Comparison of ENCODE assay signal across 23 mouse cellular contexts in the genomic region with DNA sequence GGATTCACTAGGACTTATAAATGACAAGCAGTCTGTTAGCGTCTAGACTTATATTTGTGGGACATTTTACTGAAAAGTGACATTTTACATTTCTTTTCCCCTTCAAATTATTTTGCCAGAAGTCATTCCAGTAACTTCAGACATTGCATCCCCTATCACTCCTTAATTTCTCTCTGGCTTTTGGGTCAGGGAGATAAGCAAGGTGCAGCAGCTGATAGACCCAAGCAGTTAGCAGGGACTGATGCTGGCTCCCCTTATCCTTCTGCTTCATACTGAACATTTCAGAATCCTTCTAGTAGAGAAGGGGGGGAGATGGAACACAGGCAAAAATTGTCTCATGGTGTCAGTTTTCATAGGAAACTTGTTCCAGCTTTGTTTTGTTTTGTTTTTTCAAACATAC. TPM values are rescaled to one million over a fixed set of nuclear protein-coding genes. Genes with fewer than 3 reads are reported as not detected.
DNase-seq lines count a peak whose midpoint lies in the region; ATAC-seq and TF ChIP-seq lines count a peak whose summit lies in the region.
"Had no signal": no experiment of that assay in that cellular context is flagged by ENCODE, and none has a peak within 500 bp of the region (broad histone marks: within the 10 kb centered on the region; RNA-seq: fewer than 3 reads in every experiment).

No protein-coding gene starts in this region.

- ATAC-seq in erythroblast, adult 5-6 weeks (replicated peaks; ENCODE audit: low FRiP score, poor library complexity, severe bottlenecking): peak; percentile 76
- peak; percentile 96 for ATAC-seq in liver, embryonic 13.5 days (ENCODE audit: low read depth)
- peak; percentile 67 for ATAC-seq in megakaryocyte progenitor cell, adult 5-6 weeks (replicated peaks; ENCODE audit: poor library complexity)
- ATAC-seq: forebrain, embryonic 14.5 days; hindbrain, embryonic 16.5 days; midbrain, embryonic 13.5 days had no signal

- peaks cover 0 to 3% of the 10 kb centered on the region in 2 experiments; a peak in 1 of 4 replicates for H3K36me3 ChIP-seq in MEL (ENCODE audit: control insufficient read depth in 1 of 2, insufficient read depth in 2 of 2, low read length in 2 of 2)
- no peaks in the 10 kb centered on the region for H3K36me3 ChIP-seq in liver, embryonic 13.5 days
- H3K36me3 ChIP-seq: embryonic facial prominence, embryonic 10.5 days; embryonic facial prominence, embryonic 15.5 days; G1E; midbrain, embryonic 13.5 days had no signal

- no peak overlapping the region for H3K9ac ChIP-seq in MEL (ENCODE audit: control insufficient read depth, low read depth, low read length, poor library complexity, severe bottlenecking)
- H3K9ac ChIP-seq in liver, embryonic 13.5 days: no peak overlapping the region
- H3K9ac ChIP-seq: embryonic facial prominence, embryonic 15.5 days; midbrain, embryonic 13.5 days had no signal

- H3K79me2 ChIP-seq in MEL (ENCODE audit: control insufficient read depth, insufficient read depth, low read length, poor library complexity): no peaks in the 10 kb centered on the region

- H3K9me3 ChIP-seq in MEL (replicated peaks; ENCODE audit: insufficient read depth, low read length): no peaks in the 10 kb centered on the region
- H3K9me3 ChIP-seq in liver, embryonic 13.5 days (replicated peaks): no peaks in the 10 kb centered on the region
- H3K9me3 ChIP-seq: embryonic facial prominence, embryonic 10.5 days; embryonic facial prominence, embryonic 15.5 days; G1E; megakaryocyte, embryonic 14.5 days; midbrain, embryonic 13.5 days had no signal

- no peak for TF ChIP-seq POLR2A in MEL (IDR thresholded peaks at IDR 0.05; ENCODE audit: control insufficient read depth in 1 of 2, insufficient read depth in 1 of 2, low read depth in 1 of 2, low read length in 2 of 2, poor library complexity in 1 of 2)

- H3K4me2 ChIP-seq in liver, embryonic 13.5 days: peak overlapping the region; percentile 7
- H3K4me2 ChIP-seq: embryonic facial prominence, embryonic 15.5 days; midbrain, embryonic 13.5 days had no signal

- H3K4me1 ChIP-seq in MEL (ENCODE audit: control insufficient read depth in 1 of 2, insufficient read depth in 2 of 2, low read length in 2 of 2): peaks cover 2 to 3% of the 10 kb centered on the region in 2 experiments; a peak in 2 of 4 replicates
- peaks cover 43% of the 10 kb centered on the region for H3K4me1 ChIP-seq in liver, embryonic 13.5 days (replicated peaks)

- TF ChIP-seq RAD21 in MEL (IDR thresholded peaks at IDR 0.05; ENCODE audit: low read depth, low read length): no peak

- no peaks in the 10 kb centered on the region for H3K27me3 ChIP-seq in MEL (ENCODE audit: control insufficient read depth in 1 of 2, insufficient read depth in 2 of 2, low read length in 2 of 2)
- H3K27me3 ChIP-seq in liver, embryonic 13.5 days: no peaks in the 10 kb centered on the region
- H3K27me3 ChIP-seq: embryonic facial prominence, embryonic 15.5 days; midbrain, embryonic 13.5 days had no signal

- TF ChIP-seq CTCF in MEL (IDR thresholded peaks at IDR 0.05 in 2 of 3, conservative IDR thresholded peaks at IDR 0.05 in 1 of 3; ENCODE audit: control insufficient read depth in 1 of 3, insufficient read depth in 1 of 3, low read depth in 2 of 3, low read length in 3 of 3, poor library complexity in 1 of 3, severe bottlenecking in 1 of 3): no peak

- no peak overlapping the region for H3K4me3 ChIP-seq in MEL (ENCODE audit: control insufficient read depth in 1 of 2, insufficient read depth in 1 of 2, low read depth in 2 of 2, low read length in 2 of 2)
- H3K4me3 ChIP-seq in liver, embryonic 13.5 days (replicated peaks): no peak overlapping the region
- H3K4me3 ChIP-seq: embryonic facial prominence, embryonic 10.5 days; embryonic facial prominence, embryonic 15.5 days; megakaryocyte, embryonic 14.5 days; midbrain, embryonic 13.5 days had no signal

- DNase-seq in MEL (ENCODE audit: low read depth, low spot score): peak; percentile 26
- peak; percentile 72 for DNase-seq in liver, embryonic 13.5 days
- DNase-seq in thymus, postnatal 25 days: no peak
- DNase-seq in layer of hippocampus, adult 18-20 months (ENCODE audit: low spot score in 2 of 2): no peak
- no peak for DNase-seq in MN1 (ENCODE audit: low spot score)
- DNase-seq: adrenal gland, postnatal 36 days; cerebellum, adult 11-12 months; cerebellum, postnatal 14 days; gastrocnemius, postnatal 14 days; heart, postnatal 14 days; kidney, adult 18-20 months; kidney, postnatal 36 days; lung, postnatal 36 days; thymus, postnatal 14 days had no signal

- H3K27ac ChIP-seq in MEL (ENCODE audit: control insufficient read depth, low read depth, low read length): no peak overlapping the region
- no peak overlapping the region; the same call in 1 of the 2 replicates for H3K27ac ChIP-seq in liver, embryonic 13.5 days
- H3K27ac ChIP-seq: embryonic facial prominence, embryonic 10.5 days; embryonic facial prominence, embryonic 15.5 days; midbrain, embryonic 13.5 days had no signal

- 72% methylated on average over 1 of the region's 1 CpGs for WGBS in liver, embryonic 13.5 days (ENCODE audit: insufficient replicate concordance)

- peak; percentile 51 to 76 for TF ChIP-seq EP300 in MEL (IDR thresholded peaks at IDR 0.05; ENCODE audit: low read depth in 1 of 2, low read length in 2 of 2)

TF ChIP-seq in MEL, 35 proteins besides CTCF, POLR2A, EP300 and RAD21:
- TF ChIP-seq MAX (IDR thresholded peaks at IDR 0.05; ENCODE audit: low read length) (no peak), ZKSCAN1 (IDR thresholded peaks at IDR 0.05; ENCODE audit: low read depth, low read length) (no peak), MYB (IDR thresholded peaks at IDR 0.05; ENCODE audit: low read depth, low read length) (no peak), KAT2A (conservative IDR thresholded peaks at IDR 0.05; ENCODE audit: low read depth, low read length) (no peak), SMC3 (IDR thresholded peaks at IDR 0.05; ENCODE audit: low read depth, low read length) (no peak), TCF12 (IDR thresholded peaks at IDR 0.05; ENCODE audit: low read depth, low read length) (peak; percentile 74; the same call in 1 of the 2 replicates), GATA1 (IDR thresholded peaks at IDR 0.05; ENCODE audit: low read depth, low read length) (peak; percentile 65), USF2 (IDR thresholded peaks at IDR 0.05; ENCODE audit: borderline replicate concordance in 1 of 2, insufficient read depth in 1 of 2, low read depth in 1 of 2, low read length in 2 of 2) (no peak), BHLHE40 (IDR thresholded peaks at IDR 0.05; ENCODE audit: borderline replicate concordance, low read depth, low read length) (no peak)
TF ChIP-seq in MEL: peak in this region for 2.

RNA-seq across cellular contexts. Expression of a gene that starts 22.9 kb away (rescaled TPM):
- total RNA-seq in MEL (2012; rRNA removed): 4.9 and 6.4 TPM in 2 replicates
- polyA plus RNA-seq in MEL (2012; ENCODE audit: insufficient read depth in 1 of 2, insufficient read length in 2 of 2, low read depth in 1 of 2, low replicate concordance in 2 of 2, missing spikeins in 1 of 2): 1 to 10 TPM in 1 of 2 experiments, not detected in 1; 8.5 TPM
- total RNA-seq in erythroblast, adult 5-6 weeks (2015; ENCODE audit: low replicate concordance): 27.2 and 27.7 TPM in 2 replicates
- total RNA-seq in erythroblast, adult 5-6 weeks (2017; ENCODE audit: low replicate concordance): 11.2 and 15.6 TPM in 2 replicates
- 3.2 and 3.7 TPM in 2 replicates for polyA plus RNA-seq in liver, embryonic 13.5 days (2015; fragmentation: Nextera tagmentation; extraction: Ambion mirVana)
- 84.9 and 91.5 TPM in 2 replicates for total RNA-seq in megakaryocyte progenitor cell, adult 5-6 weeks (2015)
- total RNA-seq in megakaryocyte progenitor cell, adult 5-6 weeks (2017): 32.5 and 36.9 TPM in 2 replicates
- 1 to 10 TPM; 3.3 to 4.1 TPM for total RNA-seq in layer of hippocampus, adult 18-20 months (2021)

Comparison
In these comparisons a context has a peak if more than half of its experiments do, and no peak if none do; other contexts are left out.
1. DNase-seq: peak in MEL (single experiment) and liver, embryonic 13.5 days (single experiment); none in thymus, postnatal 25 days (single experiment), layer of hippocampus, adult 18-20 months (0 of 2) and MN1 (single experiment).
2. Peak in every context shown above with its lines, with median percentiles within 50 percentile points of each other: ATAC-seq.